Mouse (Mus musculus): Measurements from ENCODE around the gene Malsu1. TPM values are rescaled to one million over a fixed set of nuclear protein-coding genes. Genes with fewer than 3 reads are reported as not detected.

The Malsu1 gene
- polyA plus RNA-seq, 1 experiment from 2014 or later, result 67.8 TPM

DNA sequence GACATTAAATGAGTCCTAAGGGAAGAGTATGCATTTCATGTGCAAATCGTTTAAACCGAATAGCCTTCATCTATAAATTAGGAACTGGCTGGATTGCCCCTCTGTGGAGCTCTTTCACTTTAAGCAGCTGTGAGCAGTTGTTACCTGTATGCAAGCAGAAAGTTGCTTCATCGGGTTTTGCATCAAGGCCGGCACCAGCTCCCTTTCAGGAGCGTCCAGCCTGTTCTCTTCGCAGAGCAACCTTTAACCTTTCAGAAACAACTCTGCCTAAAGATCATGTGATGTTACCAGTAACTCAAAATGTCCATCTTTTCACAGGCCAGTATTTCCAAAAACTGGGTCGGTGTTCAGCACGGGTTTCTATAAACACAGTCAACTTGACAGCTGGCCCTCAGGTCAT is 26.6 kb upstream of the Malsu1 start:
- 85% methylated on average over 8 of the region's 8 CpGs for WGBS
- no peak overlapping the region for H3K9ac ChIP-seq

DNA sequence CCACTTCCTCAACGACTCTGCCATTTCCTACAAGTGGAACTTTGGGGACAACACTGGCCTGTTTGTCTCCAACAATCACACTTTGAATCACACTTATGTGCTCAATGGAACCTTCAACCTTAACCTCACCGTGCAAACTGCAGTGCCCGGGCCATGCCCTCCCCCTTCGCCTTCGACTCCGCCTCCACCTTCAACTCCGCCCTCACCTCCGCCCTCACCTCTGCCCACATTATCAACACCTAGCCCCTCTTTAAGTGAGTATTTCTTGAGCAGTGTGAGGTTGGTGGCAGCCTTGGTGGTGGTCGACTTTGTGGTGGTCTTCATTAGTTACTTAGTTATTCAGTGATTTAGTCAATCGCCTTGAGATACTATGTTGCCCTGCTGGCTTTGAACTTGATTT is 25.7 kb upstream of the Malsu1 start:
- H3K36me3 ChIP-seq (replicated peaks), result no peaks in the 10 kb centered on the region
- no peak overlapping the region for H3K27ac ChIP-seq
- H3K4me3 ChIP-seq (replicated peaks), result no peak overlapping the region
- ATAC-seq (ENCODE audit: low FRiP score), result no peak
- H3K4me2 ChIP-seq, result no peak overlapping the region
- WGBS, result 80% methylated on average over 10 of the region's 10 CpGs
- H3K9ac ChIP-seq, result no peak overlapping the region
- no peaks in the 10 kb centered on the region for H3K9me3 ChIP-seq
- H3K27me3 ChIP-seq, result peaks cover 14% of the 10 kb centered on the region; the same call in 1 of the 2 replicates
- no peaks in the 10 kb centered on the region; the same call in 1 of the 2 replicates for H3K4me1 ChIP-seq

More for the DNA sequence above, 26.6 kb upstream of the Malsu1 start:
- no peaks in the 10 kb centered on the region for H3K9me3 ChIP-seq
- no peak overlapping the region for H3K4me3 ChIP-seq (replicated peaks)
- H3K4me2 ChIP-seq, result no peak overlapping the region
- no peaks in the 10 kb centered on the region; the same call in 1 of the 2 replicates for H3K4me1 ChIP-seq
- H3K27ac ChIP-seq, result no peak overlapping the region
- H3K36me3 ChIP-seq (replicated peaks), result no peaks in the 10 kb centered on the region
- ATAC-seq (ENCODE audit: low FRiP score), result no peak
- peaks cover 12% of the 10 kb centered on the region; the same call in 1 of the 2 replicates for H3K27me3 ChIP-seq

DNA sequence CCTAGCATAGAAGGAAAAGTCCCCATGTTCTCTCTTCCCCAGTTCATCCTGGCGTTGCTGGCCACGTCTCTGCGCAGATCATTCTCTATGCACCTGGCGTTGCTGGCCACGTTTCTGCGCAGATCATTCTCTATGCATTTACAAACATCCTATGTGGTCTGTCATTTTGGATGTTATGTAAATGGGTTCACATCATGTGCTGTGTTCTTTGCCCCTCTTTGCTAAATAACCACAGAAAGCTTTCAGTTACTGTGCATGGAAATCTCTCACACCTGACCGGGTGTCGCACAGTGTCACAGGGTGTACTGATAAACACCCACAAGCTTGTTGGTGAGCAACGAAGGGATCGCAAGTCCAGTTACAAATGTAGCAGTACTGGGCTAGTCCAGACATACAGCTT is 25.2 kb upstream of the Malsu1 start:
- no peak for ATAC-seq (ENCODE audit: low FRiP score)
- H3K4me1 ChIP-seq, result no peaks in the 10 kb centered on the region; the same call in 1 of the 2 replicates
- no peak overlapping the region for H3K27ac ChIP-seq
- H3K36me3 ChIP-seq (replicated peaks), result no peaks in the 10 kb centered on the region
- no peaks in the 10 kb centered on the region for H3K9me3 ChIP-seq
- no peak overlapping the region for H3K4me3 ChIP-seq (replicated peaks)
- H3K27me3 ChIP-seq, result peaks cover 14% of the 10 kb centered on the region; the same call in 1 of the 2 replicates
- no peak overlapping the region for H3K9ac ChIP-seq
- WGBS, result 89% methylated on average over 10 of the region's 10 CpGs
- no peak overlapping the region for H3K4me2 ChIP-seq

DNA sequence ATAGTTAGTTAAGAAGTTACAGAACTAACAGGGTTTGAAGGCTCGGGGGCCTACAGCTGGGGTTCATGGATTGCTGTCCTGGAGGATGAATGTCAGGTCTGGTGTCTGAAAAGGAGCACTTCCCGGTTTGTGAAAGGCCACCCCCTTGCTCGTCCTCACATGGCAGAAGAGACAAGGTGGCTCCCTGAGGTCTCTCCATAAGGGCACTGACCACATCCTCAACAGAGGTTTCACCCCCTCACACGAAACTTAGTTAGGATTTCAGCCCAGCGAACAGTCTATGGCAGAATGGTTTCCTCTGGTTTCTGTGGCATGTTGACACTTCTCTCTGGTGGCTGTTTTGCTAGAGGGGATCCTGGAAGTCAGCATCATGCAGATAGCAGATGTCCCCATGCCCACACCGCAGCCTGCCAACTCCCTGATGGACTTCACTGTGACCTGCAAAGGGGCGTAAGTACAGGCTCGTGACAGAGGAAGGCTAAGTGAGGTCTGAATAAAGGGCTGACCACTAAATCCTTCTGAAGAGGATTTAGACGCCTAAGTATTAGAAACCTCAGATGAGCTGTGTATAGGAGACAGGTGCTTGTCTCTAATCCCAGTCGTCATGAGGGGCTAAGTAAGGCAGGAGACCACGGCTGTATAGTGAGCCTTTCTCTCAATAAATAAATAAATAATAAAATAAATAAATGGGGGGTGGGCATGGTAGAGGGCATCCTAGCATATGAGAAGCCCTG is 22.8 kb upstream of the Malsu1 start:
- no peak overlapping the region for H3K27ac ChIP-seq
- H3K36me3 ChIP-seq (replicated peaks), result no peaks in the 10 kb centered on the region
- no peak for ATAC-seq (ENCODE audit: low FRiP score)
- no peak overlapping the region for H3K9ac ChIP-seq
- H3K9me3 ChIP-seq, result peaks cover 3% of the 10 kb centered on the region; the same call in 1 of the 2 replicates
- 44% methylated on average over 11 of the region's 11 CpGs for WGBS
- peaks cover 11% of the 10 kb centered on the region for H3K4me1 ChIP-seq
- peaks cover 14% of the 10 kb centered on the region; the same call in 1 of the 2 replicates for H3K27me3 ChIP-seq
- H3K4me2 ChIP-seq, result no peak overlapping the region
- no peak overlapping the region for H3K4me3 ChIP-seq (replicated peaks)

DNA sequence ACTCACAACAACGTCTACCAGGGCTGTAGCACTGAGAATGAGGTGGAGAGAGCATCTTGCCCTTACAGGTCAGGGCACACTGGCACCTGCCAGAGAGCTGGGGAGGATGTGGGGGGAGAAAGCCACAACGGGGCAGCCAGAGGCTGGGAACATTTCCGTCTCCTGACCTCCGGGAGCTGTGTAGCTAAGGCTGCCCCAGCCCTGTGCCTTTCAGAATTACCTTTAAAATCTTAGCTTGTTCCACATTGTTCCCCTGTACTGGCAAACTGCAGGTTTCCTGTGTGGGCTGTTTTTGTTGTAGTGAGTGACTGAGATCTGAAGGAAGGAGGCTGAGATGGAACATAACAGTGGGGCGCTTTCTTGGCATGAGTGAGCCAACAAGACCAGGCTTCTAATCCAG is 21.4 kb upstream of the Malsu1 start:
- Histone ChIP-seq H3K27me3 (peaks cover 14% of the 10 kb centered on the region; the same call in 1 of the 2 replicates), H3K9ac (no peak overlapping the region), H3K27ac (no peak overlapping the region), H3K4me2 (no peak overlapping the region), H3K9me3 (peaks cover 3% of the 10 kb centered on the region; the same call in 1 of the 2 replicates), H3K36me3 (replicated peaks) (no peaks in the 10 kb centered on the region), H3K4me3 (replicated peaks) (no peak overlapping the region), H3K4me1 (peaks cover 17% of the 10 kb centered on the region)
- 80% methylated on average over 5 of the region's 5 CpGs for WGBS
- no peak for ATAC-seq (ENCODE audit: low FRiP score)

DNA sequence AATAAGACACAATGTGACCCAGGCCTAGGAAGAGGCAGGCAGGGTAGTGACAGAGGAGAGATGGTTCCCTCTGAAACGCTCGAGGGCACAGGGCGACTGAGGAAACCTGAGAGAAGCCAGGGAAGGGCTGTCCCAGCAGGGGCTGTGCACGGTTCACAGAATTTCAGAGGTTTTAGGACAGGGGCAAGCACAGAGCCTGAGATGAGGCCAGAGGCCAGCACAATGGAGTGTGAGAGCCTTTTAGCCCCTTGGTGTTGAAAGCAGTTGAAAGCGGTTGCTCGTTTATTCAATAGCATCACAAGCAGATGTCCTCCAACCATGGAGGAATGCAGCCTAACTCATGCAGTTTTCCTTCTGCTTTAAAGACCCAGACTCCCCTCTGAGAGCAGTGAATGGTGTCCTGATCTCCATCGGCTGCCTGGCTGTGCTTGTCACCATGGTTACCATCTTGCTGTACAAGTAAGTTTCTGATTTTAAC is 18.3 kb upstream of the Malsu1 start:
- peaks cover 10% of the 10 kb centered on the region; the same call in 1 of the 2 replicates for H3K27me3 ChIP-seq
- peak; percentile 39 for ATAC-seq (ENCODE audit: low FRiP score)
- no peaks in the 10 kb centered on the region for H3K36me3 ChIP-seq (replicated peaks)
- peaks cover 3% of the 10 kb centered on the region; the same call in 1 of the 2 replicates for H3K9me3 ChIP-seq
- peak overlapping the region; percentile 17; the same call in 1 of the 2 replicates for H3K4me2 ChIP-seq
- H3K4me3 ChIP-seq (replicated peaks), result no peak overlapping the region
- 3% methylated on average over 7 of the region's 7 CpGs for WGBS
- peak overlapping the region; percentile 48 for H3K27ac ChIP-seq
- H3K4me1 ChIP-seq, result peaks cover 17% of the 10 kb centered on the region
- H3K9ac ChIP-seq, result no peak overlapping the region

DNA sequence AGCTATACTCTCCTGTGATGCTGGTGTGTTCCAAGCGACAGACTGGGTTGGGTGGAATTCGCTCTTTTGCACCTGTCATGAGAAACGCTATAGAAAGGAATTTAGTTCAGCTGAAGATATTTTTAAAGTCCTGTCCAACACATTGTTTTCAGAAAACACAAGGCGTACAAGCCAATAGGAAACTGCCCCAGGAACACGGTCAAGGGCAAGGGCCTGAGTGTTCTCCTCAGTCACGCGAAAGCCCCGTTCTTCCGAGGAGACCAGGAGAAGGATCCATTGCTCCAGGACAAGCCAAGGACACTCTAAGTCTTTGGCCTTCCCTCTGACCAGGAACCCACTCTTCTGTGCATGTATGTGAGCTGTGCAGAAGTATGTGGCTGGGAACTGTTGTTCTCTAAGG is 17.6 kb upstream of the Malsu1 start:
- H3K4me3 ChIP-seq (replicated peaks), result no peak overlapping the region
- ATAC-seq (ENCODE audit: low FRiP score), result no peak
- 58% methylated on average over 9 of the region's 9 CpGs for WGBS
- no peaks in the 10 kb centered on the region for H3K36me3 ChIP-seq (replicated peaks)
- peaks cover 3% of the 10 kb centered on the region; the same call in 1 of the 2 replicates for H3K9me3 ChIP-seq
- peaks cover 17% of the 10 kb centered on the region for H3K4me1 ChIP-seq
- no peak overlapping the region for H3K9ac ChIP-seq
- 0 out of 2 replicates have a peak, but pooled peaks cover 6% of the 10 kb centered on the region for H3K27me3 ChIP-seq
- no peak overlapping the region for H3K4me2 ChIP-seq
- H3K27ac ChIP-seq, result no peak overlapping the region

DNA sequence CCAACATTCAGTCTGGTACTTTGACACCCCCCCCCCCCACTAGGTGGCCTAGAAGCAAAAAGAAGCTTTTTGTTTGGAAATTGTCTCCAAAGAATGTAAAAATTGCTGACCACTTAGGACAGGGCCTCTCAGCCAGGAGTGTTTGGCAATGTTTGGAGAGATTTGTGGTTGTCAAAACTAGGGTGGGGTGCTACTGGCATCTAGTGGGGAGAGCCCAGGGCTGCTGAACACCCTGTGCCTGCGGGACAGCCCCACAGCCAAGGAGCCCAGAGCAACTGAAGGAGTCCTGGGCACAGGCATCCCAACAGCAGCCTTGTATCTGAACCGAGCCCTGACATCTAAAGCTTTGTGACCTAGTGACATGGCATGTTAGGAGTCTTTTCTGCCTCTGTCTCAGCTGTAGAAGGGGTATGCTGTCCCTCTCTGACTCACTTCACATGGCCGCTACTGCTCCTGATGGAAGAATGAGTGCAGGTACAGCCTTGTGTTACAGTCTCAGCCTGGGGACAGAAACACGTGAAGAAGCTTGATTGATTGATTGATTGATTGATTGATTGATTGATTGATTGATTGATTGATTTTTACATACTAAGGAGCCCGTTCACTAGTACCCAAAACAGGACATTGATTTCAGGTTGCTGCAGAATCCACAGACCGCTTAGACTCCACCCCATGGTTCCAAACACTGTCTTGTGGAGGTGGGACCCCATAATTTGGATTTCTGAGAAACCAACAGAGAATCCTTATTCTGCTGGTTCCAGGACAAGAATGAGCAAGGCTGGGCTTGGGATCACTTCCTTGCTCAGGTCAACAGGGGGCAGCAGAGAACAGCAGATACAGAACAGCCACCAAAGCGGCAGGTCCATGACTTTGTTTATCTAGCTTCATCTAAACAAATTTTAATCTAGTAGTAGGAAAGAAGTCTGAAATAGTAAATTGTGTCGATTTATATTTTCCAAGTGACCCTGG is 16.3 kb upstream of the Malsu1 start:
- Histone ChIP-seq H3K9me3 (peaks cover 3% of the 10 kb centered on the region; the same call in 1 of the 2 replicates), H3K4me1 (peaks cover 17% of the 10 kb centered on the region), H3K27me3 (no peaks in the 10 kb centered on the region), H3K36me3 (replicated peaks) (no peaks in the 10 kb centered on the region), H3K4me2 (no peak overlapping the region), H3K9ac (no peak overlapping the region), H3K4me3 (replicated peaks) (no peak overlapping the region), H3K27ac (no peak overlapping the region)
- 41% methylated on average over 8 of the region's 8 CpGs for WGBS
- ATAC-seq (ENCODE audit: low FRiP score), result 0 out of 2 replicates have a peak, but pooled peaks have one; percentile 27

DNA sequence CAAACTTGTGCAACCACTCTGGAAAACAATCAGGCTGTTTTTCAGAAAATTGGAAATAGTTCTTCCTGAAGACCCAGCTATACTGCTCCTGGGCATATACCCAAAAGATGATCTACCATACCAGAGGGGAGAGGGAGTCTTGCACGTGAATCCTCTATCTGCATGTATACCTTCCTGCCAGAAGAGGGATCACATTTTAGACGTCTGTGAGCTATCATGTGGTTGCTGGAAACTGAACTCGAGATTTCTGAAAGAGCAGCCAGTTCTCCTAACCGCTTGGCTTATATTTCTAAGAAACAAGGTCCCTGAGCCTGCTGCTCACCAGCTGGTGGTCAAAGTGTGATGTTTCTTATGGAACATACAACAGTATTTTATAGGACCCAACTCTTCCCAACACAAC is 5.2 kb upstream of the Malsu1 start:
- H3K27ac ChIP-seq, result no peak overlapping the region
- no peak overlapping the region for H3K4me2 ChIP-seq
- ATAC-seq (ENCODE audit: low FRiP score), result no peak
- no peaks in the 10 kb centered on the region for H3K27me3 ChIP-seq
- no peak overlapping the region for H3K9ac ChIP-seq
- 48% methylated on average over 3 of the region's 4 CpGs for WGBS
- no peaks in the 10 kb centered on the region for H3K36me3 ChIP-seq (replicated peaks)
- H3K4me3 ChIP-seq (replicated peaks), result no peak overlapping the region
- peaks cover 3% of the 10 kb centered on the region; the same call in 1 of the 2 replicates for H3K4me1 ChIP-seq
- no peaks in the 10 kb centered on the region for H3K9me3 ChIP-seq

DNA sequence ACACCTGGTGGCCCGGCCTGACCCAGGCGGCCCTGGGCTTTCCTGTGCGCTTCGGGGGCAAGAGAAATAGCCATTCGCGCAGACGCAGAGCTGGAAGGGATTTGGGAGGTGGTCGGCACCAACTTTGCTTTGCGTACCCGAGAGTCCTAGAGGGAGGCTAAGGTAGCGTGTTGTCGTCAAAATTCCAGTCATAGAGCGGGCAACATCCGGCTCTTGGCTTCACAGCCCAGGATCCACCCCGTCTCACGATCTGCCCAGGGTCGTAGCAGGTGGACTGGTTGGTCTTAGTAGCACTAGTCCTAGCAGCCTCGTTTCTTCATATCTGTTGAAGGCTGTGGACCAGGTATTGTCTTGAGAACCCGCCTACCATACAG is 509 bp downstream of the Malsu1 start:
- Histone ChIP-seq H3K9ac (peak overlapping the region; percentile 93), H3K4me2 (peak overlapping the region; percentile 70), H3K9me3 (no peaks in the 10 kb centered on the region), H3K27ac (peak overlapping the region; percentile 80), H3K4me3 (replicated peaks) (peak overlapping the region; percentile 99), H3K27me3 (no peaks in the 10 kb centered on the region), H3K36me3 (replicated peaks) (no peaks in the 10 kb centered on the region), H3K4me1 (peaks cover 23% of the 10 kb centered on the region)
- 2% methylated on average over 19 of the region's 19 CpGs for WGBS
- ATAC-seq (ENCODE audit: low FRiP score), result peak; percentile 61; the same call in 1 of the 2 replicates

DNA sequence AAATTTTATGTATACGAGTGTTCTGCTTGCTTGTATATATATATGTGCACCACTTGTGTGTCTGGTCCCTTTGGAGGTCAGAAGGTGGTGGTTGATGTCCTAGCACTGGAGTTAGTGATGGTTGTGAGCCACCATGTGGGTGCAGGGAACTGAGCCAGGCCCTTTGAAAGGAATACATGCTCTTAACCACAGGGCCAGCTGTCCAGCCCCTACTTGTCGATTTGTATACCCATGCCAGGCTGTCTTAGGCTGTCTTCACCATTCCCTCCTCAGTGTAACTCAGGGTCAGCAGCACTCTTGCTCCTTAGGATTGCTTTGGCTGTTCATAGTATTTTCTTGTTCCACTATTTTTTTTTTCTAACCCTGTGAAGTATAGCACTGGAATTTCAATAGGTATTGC is 4.3 kb downstream of the Malsu1 start:
- peaks cover 23% of the 10 kb centered on the region for H3K4me1 ChIP-seq
- no peak overlapping the region for H3K4me3 ChIP-seq (replicated peaks)
- no peaks in the 10 kb centered on the region for H3K9me3 ChIP-seq
- H3K36me3 ChIP-seq (replicated peaks), result no peaks in the 10 kb centered on the region; the same call in 1 of the 2 replicates
- no peak overlapping the region for H3K27ac ChIP-seq
- no peak overlapping the region for H3K9ac ChIP-seq
- WGBS, result 90% methylated on average over 2 of the region's 2 CpGs
- ATAC-seq (ENCODE audit: low FRiP score), result no peak
- H3K27me3 ChIP-seq, result no peaks in the 10 kb centered on the region
- H3K4me2 ChIP-seq, result no peak overlapping the region

DNA sequence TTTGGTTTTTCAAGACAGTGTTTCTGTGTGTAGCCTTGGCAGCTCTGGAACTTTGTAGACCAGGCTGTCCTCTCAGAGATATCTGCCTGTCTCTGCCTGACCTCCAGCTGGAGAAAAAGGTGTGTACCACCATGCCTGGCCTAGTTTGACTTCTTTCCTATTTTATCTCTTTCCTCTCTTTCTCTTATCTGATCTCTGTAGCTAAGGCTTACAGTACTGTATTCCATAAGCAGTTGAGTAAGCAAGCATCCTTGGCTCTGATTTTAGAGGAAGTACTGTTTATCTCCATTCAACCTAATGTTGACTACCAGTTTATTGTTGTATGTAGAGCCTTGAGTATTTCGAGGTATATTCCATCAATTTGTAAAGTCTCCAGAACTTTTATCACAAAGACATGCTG is 5.7 kb downstream of the Malsu1 start:
- Histone ChIP-seq H3K27ac (no peak overlapping the region), H3K4me1 (peaks cover 19% of the 10 kb centered on the region), H3K4me2 (no peak overlapping the region), H3K4me3 (replicated peaks) (no peak overlapping the region), H3K9me3 (no peaks in the 10 kb centered on the region), H3K9ac (no peak overlapping the region), H3K36me3 (replicated peaks) (peaks cover 14% of the 10 kb centered on the region), H3K27me3 (no peaks in the 10 kb centered on the region)
- WGBS, result 85% methylated on average over 1 of the region's 1 CpGs
- no peak for ATAC-seq (ENCODE audit: low FRiP score)
